Mouse (Mus musculus): ENCODE measurements at regions not wholly inside any gene's neighbourhood (a gene's known extent, or its start where the extent isn't known, plus 50 kb on each side); places are given as distances from the start of the nearest gene placed in this dataset. TPM values are rescaled to one million over a fixed set of nuclear protein-coding genes. Genes with fewer than 3 reads are reported as not detected.

Small RNA genes lying in the stretch of these regions (microRNA-seq; reads per million reads assigned to microRNA genes)
- not detected for gene Gm27878
